Mouse (Mus musculus): ENCODE data around the gene Olfr832. TPM values are rescaled to one million over a fixed set of nuclear protein-coding genes. Genes with fewer than 3 reads are reported as not detected.

Gene Olfr832
- not detected for polyA plus RNA-seq (2015; fragmentation: Illumina TruSeq; extraction: RNeasy Lipid Tissue Mini Kit (QIAGEN cat#74804); ENCODE audit: low read depth, low replicate concordance)

GRCm38 (mm10) chr9:18936822-18937221, at the start of gene Olfr832:
Gene Olfr832 (plus strand): TSS chr9:18937122.

GRCm38 (mm10) chr9:18987690-18988089, 50.8 kb downstream of the Olfr832 start, which contains the start of gene Olfr834:
Gene Olfr834 (plus strand): TSS chr9:18987990.

Other genes starting within 250 kb of the Olfr832 start
- gene Olfr24, start 173.1 kb upstream of the Olfr832 start, polyA plus RNA-seq (2015; fragmentation: Illumina TruSeq; extraction: RNeasy Lipid Tissue Mini Kit (QIAGEN cat#74804); ENCODE audit: low read depth, low replicate concordance), result not detected
- gene Olfr828, start 117.6 kb upstream of the Olfr832 start, polyA plus RNA-seq (2015; fragmentation: Illumina TruSeq; extraction: RNeasy Lipid Tissue Mini Kit (QIAGEN cat#74804); ENCODE audit: low read depth, low replicate concordance), result not detected
- gene Olfr829, start 82.2 kb upstream of the Olfr832 start, polyA plus RNA-seq (2015; fragmentation: Illumina TruSeq; extraction: RNeasy Lipid Tissue Mini Kit (QIAGEN cat#74804); ENCODE audit: low read depth, low replicate concordance), result not detected
- gene Olfr830, start 62.4 kb upstream of the Olfr832 start, polyA plus RNA-seq (2015; fragmentation: Illumina TruSeq; extraction: RNeasy Lipid Tissue Mini Kit (QIAGEN cat#74804); ENCODE audit: low read depth, low replicate concordance), result not detected
- gene Olfr834, start 50.9 kb downstream of the Olfr832 start, polyA plus RNA-seq (2015; fragmentation: Illumina TruSeq; extraction: RNeasy Lipid Tissue Mini Kit (QIAGEN cat#74804); ENCODE audit: low read depth, low replicate concordance), result not detected
- gene Olfr835, start 95.6 kb downstream of the Olfr832 start, polyA plus RNA-seq (2015; fragmentation: Illumina TruSeq; extraction: RNeasy Lipid Tissue Mini Kit (QIAGEN cat#74804); ENCODE audit: low read depth, low replicate concordance), result not detected
- gene Olfr836, start 183.3 kb downstream of the Olfr832 start, polyA plus RNA-seq (2015; fragmentation: Illumina TruSeq; extraction: RNeasy Lipid Tissue Mini Kit (QIAGEN cat#74804); ENCODE audit: low read depth, low replicate concordance), result not detected
- gene Olfr837, start 199.2 kb downstream of the Olfr832 start, polyA plus RNA-seq (2015; fragmentation: Illumina TruSeq; extraction: RNeasy Lipid Tissue Mini Kit (QIAGEN cat#74804); ENCODE audit: low read depth, low replicate concordance), result not detected
- gene Olfr839-ps1, start 240.2 kb downstream of the Olfr832 start, polyA plus RNA-seq (2015; fragmentation: Illumina TruSeq; extraction: RNeasy Lipid Tissue Mini Kit (QIAGEN cat#74804); ENCODE audit: low read depth, low replicate concordance), result not detected

All from brain, adult 10 weeks (tissue).